Mouse (Mus musculus) intestine, embryonic 16.5 days (tissue): ENCODE results near the gene Rgcc. TPM values are rescaled to one million over a fixed set of nuclear protein-coding genes. Genes with fewer than 3 reads are reported as not detected.

ENCODE experiments used
- ATAC-seq: fragments of 200-750 bp; cut with Nextera tagmentation; 2 replicates; pipeline ENCODE4 v1.8.0; 2017; ENCODE audit warnings: moderate TSS enrichment, moderate library complexity
- H3K27ac ChIP-seq: fragments of 300-500 bp; sonication (generic); 2 replicates; pipeline ENCODE4 v1.5.1; 2014; ENCODE audit warnings: mild to moderate bottlenecking, low read length
- H3K27me3 ChIP-seq: fragments of 300-500 bp; sonication (generic); replicated peaks from 2 replicates; pipeline ENCODE4 v1.6.1; 2014; ENCODE audit warnings: low read length, control low read depth, mixed read lengths; ENCODE audit not compliant: control insufficient read depth, insufficient read depth
- H3K36me3 ChIP-seq: fragments of 300-500 bp; sonication (generic); 2 replicates; pipeline ENCODE4 v1.6.1; 2014; ENCODE audit warnings: low read length, control low read depth; ENCODE audit not compliant: control insufficient read depth, insufficient read depth
- H3K4me1 ChIP-seq: fragments of 300-500 bp; sonication (generic); 2 replicates; pipeline ENCODE4 v1.6.1; 2014; ENCODE audit warnings: low read length, control low read depth, mixed read lengths; ENCODE audit not compliant: control insufficient read depth, insufficient read depth
- H3K4me2 ChIP-seq: fragments of 300-500 bp; sonication (generic); 2 replicates; pipeline ENCODE4 v1.6.1; 2014; ENCODE audit warnings: low read depth, low read length, control low read depth
- H3K4me3 ChIP-seq: fragments of 300-500 bp; sonication (generic); 2 replicates; pipeline ENCODE4 v1.5.1; 2014; ENCODE audit warnings: mild to moderate bottlenecking, low read length
- H3K9ac ChIP-seq: fragments of 300-500 bp; sonication (generic); 2 replicates; pipeline ENCODE4 v1.6.1; 2014; ENCODE audit warnings: low read depth, low read length
- H3K9me3 ChIP-seq: fragments of 300-500 bp; sonication (generic); 2 replicates; pipeline ENCODE4 v1.6.1; 2016; ENCODE audit warnings: low read length, control low read depth; ENCODE audit not compliant: control insufficient read depth
- WGBS: fragments of 180-500 bp; shearing (Covaris S2); extraction: QIAGEN DNeasy Blood & Tissue Kit; methylation state at CpG from one replicate; pipeline ENCODE4 v1.1.7; 2014; 5-methylcytosine and 5-hydroxymethylcytosine counted together
- polyA plus RNA-seq: library from polyadenylated mRNA; unstranded; fragments of >200 nt; fragmentation: Nextera tagmentation; extraction: Ambion mirVana; gene quantifications from 2 replicates; pipeline ENCODE4 v1.2.1, GENCODE M21; 2015

The Rgcc gene
- polyA plus RNA-seq, 1 experiment from 2014 or later: 46.2 TPM

GRCm38 (mm10) chr14:79295579-79295978, 5.9 kb downstream of the Rgcc start:
- ATAC-seq: no peak

GRCm38 (mm10) chr14:79294950-79295349, 6.5 kb downstream of the Rgcc start:
- Histone ChIP-seq H3K4me3 (no peak overlapping the region), H3K27me3 (no peaks in the 10 kb centered on the region; the same call in 1 of the 2 replicates), H3K9ac (no peak overlapping the region), H3K27ac (no peak overlapping the region), H3K36me3 (no peaks in the 10 kb centered on the region), H3K9me3 (no peaks in the 10 kb centered on the region), H3K4me1 (peaks cover under 1% of the 10 kb centered on the region; the same call in 1 of the 2 replicates), H3K4me2 (no peak overlapping the region)
- peak; percentile 70 for ATAC-seq
- WGBS: 53% methylated on average over 5 of the region's 5 CpGs

More at GRCm38 (mm10) chr14:79295579-79295978, 5.9 kb downstream of the Rgcc start:
- H3K27me3 ChIP-seq: no peaks in the 10 kb centered on the region; the same call in 1 of the 2 replicates
- H3K9ac ChIP-seq: no peak overlapping the region
- no peak overlapping the region for H3K4me3 ChIP-seq
- H3K9me3 ChIP-seq: no peaks in the 10 kb centered on the region
- no peak overlapping the region for H3K4me2 ChIP-seq
- no peak overlapping the region for H3K27ac ChIP-seq
- H3K4me1 ChIP-seq: no peaks in the 10 kb centered on the region; the same call in 1 of the 2 replicates
- 81% methylated on average over 9 of the region's 9 CpGs for WGBS
- H3K36me3 ChIP-seq: no peaks in the 10 kb centered on the region

GRCm38 (mm10) chr14:79294051-79294814, 7.2 kb downstream of the Rgcc start:
- no peak overlapping the region for H3K4me2 ChIP-seq
- WGBS: 79% methylated on average over 8 of the region's 8 CpGs

GRCm38 (mm10) chr14:79293119-79293780, 8.2 kb downstream of the Rgcc start:
- Histone ChIP-seq H3K9me3 (no peaks in the 10 kb centered on the region), H3K4me1 (peaks cover 3% of the 10 kb centered on the region; the same call in 1 of the 2 replicates), H3K27ac (peak overlapping the region; percentile 15; the same call in 1 of the 2 replicates), H3K4me2 (no peak overlapping the region), H3K4me3 (no peak overlapping the region), H3K9ac (no peak overlapping the region), H3K36me3 (no peaks in the 10 kb centered on the region), H3K27me3 (no peaks in the 10 kb centered on the region)
- 47% methylated on average over 11 of the region's 16 CpGs for WGBS
- ATAC-seq: 0 out of 2 replicates have a peak, but pooled peaks have one; percentile 16

More at GRCm38 (mm10) chr14:79294051-79294814, 7.2 kb downstream of the Rgcc start:
- H3K27ac ChIP-seq: no peak overlapping the region
- no peaks in the 10 kb centered on the region for H3K27me3 ChIP-seq
- H3K36me3 ChIP-seq: no peaks in the 10 kb centered on the region
- H3K9me3 ChIP-seq: no peaks in the 10 kb centered on the region
- H3K4me1 ChIP-seq: peaks cover 3% of the 10 kb centered on the region; the same call in 1 of the 2 replicates
- H3K9ac ChIP-seq: no peak overlapping the region
- no peak overlapping the region for H3K4me3 ChIP-seq
- ATAC-seq: no peak

- Histone ChIP-seq H3K27ac (no peak overlapping the region), H3K9ac (no peak overlapping the region), H3K4me2 (no peak overlapping the region), H3K4me1 (peaks cover 3% of the 10 kb centered on the region; the same call in 1 of the 2 replicates), H3K27me3 (no peaks in the 10 kb centered on the region), H3K36me3 (no peaks in the 10 kb centered on the region), H3K9me3 (no peaks in the 10 kb centered on the region), H3K4me3 (no peak overlapping the region)
- ATAC-seq: no peak
- 86% methylated on average over 4 of the region's 4 CpGs for WGBS
Measured at GRCm38 (mm10) chr14:79291629-79292028, 9.8 kb downstream of the Rgcc start.

GRCm38 (mm10) chr14:79290683-79291425, 10.6 kb downstream of the Rgcc start:
- WGBS: 41% methylated on average over 15 of the region's 15 CpGs
- Histone ChIP-seq H3K9ac (no peak overlapping the region), H3K4me2 (no peak overlapping the region), H3K27me3 (no peaks in the 10 kb centered on the region), H3K9me3 (no peaks in the 10 kb centered on the region), H3K4me3 (no peak overlapping the region), H3K27ac (no peak overlapping the region), H3K36me3 (no peaks in the 10 kb centered on the region), H3K4me1 (peaks cover 3% of the 10 kb centered on the region; the same call in 1 of the 2 replicates)
- ATAC-seq: no peak

- Histone ChIP-seq H3K4me1 (peaks cover 3% of the 10 kb centered on the region; the same call in 1 of the 2 replicates), H3K9ac (no peak overlapping the region), H3K27ac (no peak overlapping the region), H3K4me3 (no peak overlapping the region), H3K27me3 (no peaks in the 10 kb centered on the region), H3K9me3 (no peaks in the 10 kb centered on the region), H3K4me2 (no peak overlapping the region), H3K36me3 (no peaks in the 10 kb centered on the region)
- no peak for ATAC-seq
- 42% methylated on average over 9 of the region's 9 CpGs for WGBS
Measured at GRCm38 (mm10) chr14:79289909-79290308, 11.5 kb downstream of the Rgcc start.

GRCm38 (mm10) chr14:79288280-79288679, 13.2 kb downstream of the Rgcc start:
- no peaks in the 10 kb centered on the region for H3K27me3 ChIP-seq
- H3K4me3 ChIP-seq: no peak overlapping the region
- 76% methylated on average over 3 of the region's 3 CpGs for WGBS
- no peak overlapping the region for H3K4me2 ChIP-seq
- H3K9ac ChIP-seq: no peak overlapping the region
- H3K9me3 ChIP-seq: no peaks in the 10 kb centered on the region
- no peak overlapping the region for H3K27ac ChIP-seq
- H3K36me3 ChIP-seq: no peaks in the 10 kb centered on the region
- ATAC-seq: no peak
- H3K4me1 ChIP-seq: 0 out of 2 replicates have a peak, but pooled peaks cover 3% of the 10 kb centered on the region
